Mouse (Mus musculus): ENCODE data around the gene Col6a6. TPM values are rescaled to one million over a fixed set of nuclear protein-coding genes. Genes with fewer than 3 reads are reported as not detected.

The Col6a6 gene
- polyA plus RNA-seq, 2 experiments from 2014 or later = not detected

DNA sequence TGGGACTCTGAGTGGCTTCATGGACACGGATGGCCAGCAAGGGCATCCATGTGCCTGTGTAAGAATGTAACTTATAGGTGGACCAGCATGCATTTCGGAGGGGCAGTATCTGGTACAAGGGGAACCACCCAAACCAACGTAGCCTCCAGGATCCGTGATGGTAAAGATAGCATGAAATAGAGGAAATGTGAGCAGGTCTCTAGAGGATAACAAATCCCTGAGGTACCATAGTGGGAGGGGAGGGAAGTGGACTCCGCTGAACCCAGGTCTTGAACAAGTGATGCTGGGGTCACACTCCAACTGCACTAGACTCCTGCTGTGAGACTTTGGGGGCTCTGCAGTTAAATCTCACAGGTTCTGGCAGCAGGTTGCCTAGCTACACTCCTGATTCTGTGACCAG lies 27.7 kb downstream of the Col6a6 start:
- no peak for ATAC-seq

DNA sequence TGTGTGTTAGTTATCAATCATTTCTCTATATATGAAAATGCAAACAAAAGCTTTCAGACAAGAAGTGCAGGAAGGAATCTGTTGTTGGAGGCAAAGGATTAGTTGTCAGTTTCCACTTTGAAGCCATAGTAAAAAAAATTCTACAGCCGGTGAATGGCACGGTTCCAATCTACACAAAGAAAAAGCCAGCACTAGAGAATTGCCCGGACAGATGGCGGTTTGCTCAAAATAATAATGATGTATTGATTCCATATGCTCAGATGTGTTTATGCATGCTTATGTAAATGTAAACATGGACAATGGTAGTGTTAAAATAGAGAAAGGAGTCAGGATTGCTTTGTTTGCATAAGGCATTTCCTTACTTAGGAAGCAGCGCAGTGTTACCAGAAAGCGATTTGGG lies 31.8 kb downstream of the Col6a6 start:
- no peak for ATAC-seq

DNA sequence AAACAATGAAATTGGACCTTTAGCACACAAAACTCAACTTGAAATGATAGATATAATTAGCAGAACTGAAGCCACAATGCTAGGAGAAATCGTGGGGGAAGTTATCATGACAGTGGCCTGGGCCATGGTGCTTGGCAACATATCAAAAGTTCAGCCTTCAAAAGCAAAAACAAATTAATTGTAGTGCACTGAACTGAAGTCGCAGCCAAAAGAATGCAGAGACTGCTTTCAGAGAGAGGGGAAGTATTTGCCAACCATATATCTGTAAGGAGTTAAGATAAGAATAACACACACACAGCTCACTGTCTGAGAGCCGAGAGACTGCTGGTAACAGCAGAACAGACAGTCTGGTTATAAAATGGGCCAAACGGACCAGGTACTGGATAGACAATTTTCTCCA lies 33.0 kb downstream of the Col6a6 start:
- no peak for ATAC-seq

DNA sequence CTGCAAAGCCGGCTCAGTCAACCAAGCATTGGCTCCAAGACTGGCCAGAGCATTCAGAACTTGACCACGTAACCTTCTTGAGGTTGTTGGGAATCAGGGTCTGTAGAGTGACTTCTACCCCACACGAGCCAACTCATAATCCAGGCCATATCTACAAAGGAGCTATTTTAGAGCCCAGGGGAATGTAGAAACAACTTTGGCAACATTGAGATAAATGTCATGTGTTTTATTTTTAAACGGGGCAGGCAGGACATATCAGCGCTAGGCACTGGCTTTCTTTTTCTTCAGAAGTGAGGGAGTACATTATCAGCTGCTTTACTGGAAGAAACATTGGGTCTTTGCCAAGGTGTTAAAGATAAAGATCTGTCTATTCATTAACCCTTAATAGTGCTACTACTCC lies 36.1 kb downstream of the Col6a6 start:
- ATAC-seq = no peak

DNA sequence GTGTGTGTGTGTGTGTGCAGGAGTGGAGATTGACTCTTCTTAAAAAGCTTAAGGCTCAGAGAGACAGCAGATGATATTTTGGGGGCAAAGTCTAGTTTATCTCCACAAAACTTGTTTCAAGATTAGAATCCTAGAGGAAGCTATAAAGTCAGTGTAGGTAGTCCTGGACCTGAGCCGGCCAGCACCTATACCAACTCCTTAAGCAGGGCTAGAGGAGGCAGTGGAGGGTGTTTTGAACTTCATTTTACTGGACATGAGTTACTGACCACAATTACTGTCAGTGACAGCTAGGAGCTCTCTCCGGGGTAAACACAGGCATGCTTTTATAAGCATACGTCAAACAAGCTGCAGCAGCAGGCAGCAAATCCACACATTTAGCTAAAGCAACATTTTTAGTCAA lies 39.8 kb downstream of the Col6a6 start:
- ATAC-seq = no peak

DNA sequence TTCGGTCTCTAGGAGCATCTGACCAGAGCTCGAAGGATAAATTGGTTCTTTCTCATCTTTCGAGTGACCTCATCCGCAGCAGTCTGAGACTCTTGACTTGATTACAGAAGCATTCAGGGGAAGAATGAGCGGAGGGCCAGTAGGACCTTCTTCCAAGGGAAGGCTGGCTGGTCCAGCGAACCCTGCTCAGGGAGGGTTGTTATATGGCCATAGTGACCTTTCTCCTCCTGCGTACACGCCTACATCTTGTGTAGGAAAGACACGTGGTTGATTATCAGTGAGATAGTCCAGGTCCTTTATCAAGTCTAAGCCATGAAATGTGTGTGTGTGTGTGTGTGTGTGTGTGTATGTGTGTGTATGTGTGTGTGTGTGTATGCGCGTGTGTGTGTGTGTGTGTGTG lies 40.2 kb downstream of the Col6a6 start:
- ATAC-seq = no peak

DNA sequence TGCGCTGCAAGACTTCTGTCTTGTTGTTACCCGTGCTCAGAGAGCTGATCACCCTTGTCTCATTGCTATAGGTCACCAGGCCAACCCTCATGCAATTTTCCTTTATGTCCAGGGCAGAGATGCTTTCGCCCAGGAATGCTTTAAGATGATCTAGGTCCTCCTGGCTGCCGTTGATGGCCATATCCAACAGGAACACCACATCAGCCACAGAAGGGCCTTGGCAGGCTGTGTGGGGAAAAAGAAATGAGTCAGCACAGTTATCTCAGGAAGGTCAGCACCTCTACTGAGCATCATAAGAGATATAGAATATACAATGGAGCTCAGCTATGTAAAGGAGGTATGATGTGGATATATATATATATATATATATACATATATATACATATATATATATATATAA lies 43.9 kb downstream of the Col6a6 start:
- ATAC-seq = no peak

DNA sequence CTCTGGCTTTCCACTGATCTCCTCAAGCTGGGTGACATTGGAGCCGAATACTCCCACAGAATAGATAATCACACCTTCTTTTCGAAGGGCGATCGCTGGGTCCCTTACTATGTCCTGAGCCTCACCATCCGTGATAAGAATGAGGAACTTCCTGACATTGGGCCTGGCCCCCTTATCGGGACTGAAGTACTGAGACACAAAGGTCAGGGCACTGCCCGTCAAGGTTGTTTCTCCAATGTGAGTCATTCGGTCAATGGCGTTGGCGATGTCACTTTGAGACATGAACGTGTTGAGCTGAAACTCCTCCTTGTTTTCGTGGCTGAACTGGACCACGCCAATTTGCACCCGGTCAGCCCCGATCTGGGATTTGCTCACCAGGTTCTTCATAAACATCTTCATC lies 47.3 kb downstream of the Col6a6 start:
- no peak for ATAC-seq

DNA sequence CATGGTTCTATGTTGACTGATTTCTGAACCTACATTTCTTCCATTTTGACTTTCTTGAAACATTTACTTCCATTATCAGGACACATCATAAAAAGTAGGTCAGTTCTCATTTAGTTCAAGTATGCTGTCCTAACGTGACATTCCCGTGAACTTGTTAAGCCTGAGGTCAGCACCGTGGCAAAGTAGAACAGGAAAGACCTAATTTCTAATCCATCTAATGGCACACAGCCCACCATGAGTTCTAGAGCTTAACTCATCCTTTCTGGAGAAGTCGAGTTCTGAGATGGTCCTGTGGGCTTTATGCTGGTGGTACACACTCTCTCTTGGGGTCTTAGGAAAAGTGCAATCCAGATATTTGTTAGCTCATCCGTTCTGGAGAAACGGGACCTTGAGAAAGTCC lies 49.2 kb downstream of the Col6a6 start:
- no peak for ATAC-seq

DNA sequence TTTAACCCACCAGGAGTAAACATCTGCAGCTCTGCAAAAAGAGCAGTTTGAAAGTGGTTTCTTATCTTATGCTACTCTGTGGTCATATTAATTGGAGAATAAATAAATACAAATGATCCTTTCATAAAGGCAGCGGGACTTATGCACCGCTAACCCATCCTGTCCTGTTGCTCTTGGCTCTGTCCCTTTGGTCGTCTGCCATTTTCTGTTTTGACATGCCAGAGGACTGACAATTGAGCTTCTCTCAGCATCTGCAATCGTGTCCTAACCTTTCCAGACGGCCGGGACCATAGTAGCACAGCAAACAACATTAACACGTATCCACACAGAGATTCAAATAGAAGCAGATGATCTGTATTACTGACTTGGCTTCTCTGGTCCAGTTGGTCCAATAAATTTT lies 53.1 kb downstream of the Col6a6 start:
- ATAC-seq = no peak

DNA sequence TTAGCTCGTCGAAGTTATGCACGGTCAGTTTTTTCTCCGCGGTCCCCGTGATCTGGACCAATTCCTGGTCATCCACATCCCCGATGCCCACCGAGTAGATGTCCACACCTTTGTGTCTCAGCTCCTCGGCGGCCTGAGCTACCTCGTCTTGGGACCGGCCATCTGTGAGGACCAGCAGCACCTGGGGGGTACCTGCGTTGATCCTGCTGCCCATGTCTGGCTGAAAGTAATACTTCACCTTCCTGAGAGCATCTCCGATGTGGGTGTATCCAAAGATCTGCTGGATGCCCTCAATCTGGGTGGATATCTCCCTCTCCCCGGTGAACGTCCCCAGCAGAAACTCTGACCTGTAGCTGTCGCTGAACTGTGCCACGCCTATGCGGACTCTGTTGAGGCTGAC lies 53.6 kb downstream of the Col6a6 start:
- no peak for ATAC-seq

DNA sequence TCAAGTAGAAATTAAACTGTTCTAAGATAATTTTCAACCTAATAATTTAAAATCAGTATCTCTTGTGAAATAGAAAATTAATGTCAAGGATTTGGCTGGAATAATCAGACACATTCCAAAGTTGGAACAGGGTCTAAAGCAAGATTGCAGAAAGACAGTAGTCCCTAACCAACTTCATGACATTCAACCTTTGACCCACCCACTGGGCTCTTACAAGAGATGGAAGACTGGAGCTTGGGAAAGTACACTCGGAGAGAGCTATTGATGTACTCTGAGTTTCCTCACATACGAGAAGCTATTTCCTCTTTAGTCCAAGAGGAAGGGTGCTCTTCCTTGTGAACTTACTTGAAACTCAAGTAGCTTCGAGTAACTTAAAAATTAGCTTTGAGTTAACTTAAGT lies 56.6 kb downstream of the Col6a6 start:
- ATAC-seq = no peak

DNA sequence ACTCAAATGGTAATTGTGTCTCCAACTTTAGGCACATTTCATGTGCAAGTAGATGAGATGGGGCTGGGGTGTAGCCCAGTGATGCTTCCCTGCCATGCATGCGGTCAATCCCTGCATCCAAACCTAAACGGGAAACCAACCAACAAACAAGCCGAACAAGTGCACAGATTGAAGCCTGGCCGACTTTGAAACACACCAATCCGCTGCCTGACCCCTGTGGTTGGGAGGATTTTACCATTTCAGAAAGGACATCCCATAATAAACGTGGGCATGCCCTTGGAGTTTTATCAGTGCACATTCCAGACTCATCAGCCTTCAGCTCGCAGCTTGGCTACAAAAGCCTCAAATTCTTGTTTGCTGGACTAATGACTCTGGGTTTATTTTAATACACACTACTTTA lies 57.3 kb downstream of the Col6a6 start:
- no peak for ATAC-seq

DNA sequence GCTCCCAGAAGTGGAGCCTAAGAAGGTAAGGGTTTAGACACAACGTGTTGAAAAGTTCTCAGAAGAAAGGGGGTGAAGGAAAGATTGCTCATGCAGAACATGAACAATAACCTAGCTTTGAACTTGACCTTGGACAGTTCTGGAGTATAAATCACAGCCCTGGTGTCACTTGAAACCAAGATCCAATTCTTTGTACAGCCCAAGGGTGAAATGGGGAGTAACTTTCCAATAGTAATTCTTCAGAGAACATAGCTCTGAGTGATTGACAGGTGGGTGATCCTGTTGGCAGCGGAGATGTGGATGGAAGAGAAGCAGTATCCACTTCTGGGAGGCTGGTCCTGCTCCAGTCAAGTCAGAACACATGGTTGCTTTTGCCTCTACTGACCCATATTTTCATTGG lies 62.1 kb downstream of the Col6a6 start:
- no peak for ATAC-seq

DNA sequence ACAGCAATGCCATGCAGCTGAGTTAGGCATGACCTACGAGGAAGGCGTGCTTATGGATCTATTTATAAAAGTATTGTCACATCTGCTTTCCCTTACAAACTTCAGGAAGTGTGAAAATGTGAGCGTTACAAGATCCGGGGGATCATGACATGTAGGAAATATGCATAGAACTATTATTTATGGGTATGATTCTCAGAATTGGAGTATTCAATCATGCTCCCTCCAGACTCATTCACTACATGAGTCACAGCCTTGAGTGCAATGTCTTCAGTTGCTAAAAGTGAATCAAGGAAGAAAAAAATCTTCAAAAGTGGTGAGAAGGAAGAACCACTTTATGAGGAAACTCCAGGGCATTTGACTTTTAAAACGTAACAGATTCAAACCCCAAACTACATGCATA lies 63.3 kb downstream of the Col6a6 start:
- no peak for ATAC-seq

DNA sequence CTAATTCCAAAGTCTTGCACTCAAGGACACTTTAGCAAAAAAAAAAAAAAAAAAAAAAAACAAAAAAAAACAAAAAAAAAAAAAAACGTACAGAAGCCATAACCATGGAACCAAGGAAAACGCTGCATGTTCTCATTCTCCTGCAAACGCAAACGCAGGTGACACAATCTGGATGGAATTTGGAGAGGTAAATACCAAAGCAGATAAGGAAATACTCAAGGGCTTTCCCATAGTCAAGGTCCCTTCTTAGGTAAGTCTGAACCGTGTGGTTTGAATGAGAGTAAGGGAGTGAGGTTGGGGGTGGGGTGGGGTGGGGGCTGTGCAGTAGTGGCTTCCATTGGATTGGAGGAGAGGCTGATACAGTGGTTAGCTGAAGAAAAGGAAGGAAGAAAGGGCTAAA lies 63.8 kb downstream of the Col6a6 start:
- no peak for ATAC-seq

DNA sequence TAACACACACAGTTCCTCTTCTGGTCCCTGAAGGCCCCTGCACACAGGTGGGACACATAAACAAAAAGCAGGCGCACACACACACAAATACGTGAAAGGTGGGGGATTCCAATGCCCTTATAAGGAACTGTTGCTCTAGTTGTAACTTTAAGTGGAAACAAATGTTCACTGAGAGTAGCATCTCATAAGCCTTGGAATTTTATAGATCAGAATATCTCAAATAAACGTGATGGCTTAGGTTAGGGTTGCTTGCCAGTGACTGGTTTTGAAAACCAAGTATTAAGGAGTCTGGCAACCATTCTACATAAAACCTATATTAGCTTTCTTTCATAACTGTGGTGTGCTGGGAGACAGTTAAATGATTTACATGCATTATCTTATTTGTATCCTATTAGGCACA lies 64.3 kb downstream of the Col6a6 start:
- ATAC-seq = no peak

DNA sequence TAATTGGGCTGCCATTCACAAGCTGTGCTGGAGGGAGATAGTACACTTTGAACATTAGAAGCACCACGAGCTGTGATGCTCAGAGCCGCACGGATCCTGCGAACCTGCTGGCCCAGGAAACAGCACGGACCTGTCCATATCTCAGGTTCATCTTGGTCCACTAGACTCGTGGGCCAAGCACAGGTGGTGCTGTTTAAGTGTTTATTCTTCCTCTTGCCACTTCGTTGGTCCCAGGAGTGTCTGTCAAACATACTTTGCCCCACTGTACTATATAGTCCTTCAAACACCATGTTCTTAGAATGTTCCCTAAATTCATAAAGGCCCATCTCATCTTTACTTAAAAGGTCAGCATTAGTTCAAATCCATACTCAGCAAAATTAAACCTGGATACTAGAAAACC lies 65.7 kb downstream of the Col6a6 start:
- ATAC-seq = no peak

DNA sequence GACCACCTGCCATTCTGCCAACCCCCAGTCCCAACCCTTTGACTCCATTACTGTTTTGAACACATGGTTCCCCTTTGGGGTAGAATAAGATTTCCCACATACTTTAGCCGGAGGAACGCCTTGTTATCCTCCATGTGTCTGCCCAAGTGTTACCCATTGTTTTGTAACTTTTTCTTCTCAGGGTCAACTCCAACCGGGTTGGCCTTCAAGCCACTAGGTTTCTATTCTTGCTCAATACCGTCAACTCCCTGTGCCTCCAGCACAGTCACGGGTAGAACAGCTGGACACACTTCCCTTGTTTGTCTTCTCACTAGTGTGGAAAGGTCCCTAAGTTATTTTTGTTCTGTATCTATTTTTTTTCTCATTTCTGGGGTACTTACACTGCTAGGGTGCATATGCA lies 69.1 kb downstream of the Col6a6 start:
- no peak for ATAC-seq

DNA sequence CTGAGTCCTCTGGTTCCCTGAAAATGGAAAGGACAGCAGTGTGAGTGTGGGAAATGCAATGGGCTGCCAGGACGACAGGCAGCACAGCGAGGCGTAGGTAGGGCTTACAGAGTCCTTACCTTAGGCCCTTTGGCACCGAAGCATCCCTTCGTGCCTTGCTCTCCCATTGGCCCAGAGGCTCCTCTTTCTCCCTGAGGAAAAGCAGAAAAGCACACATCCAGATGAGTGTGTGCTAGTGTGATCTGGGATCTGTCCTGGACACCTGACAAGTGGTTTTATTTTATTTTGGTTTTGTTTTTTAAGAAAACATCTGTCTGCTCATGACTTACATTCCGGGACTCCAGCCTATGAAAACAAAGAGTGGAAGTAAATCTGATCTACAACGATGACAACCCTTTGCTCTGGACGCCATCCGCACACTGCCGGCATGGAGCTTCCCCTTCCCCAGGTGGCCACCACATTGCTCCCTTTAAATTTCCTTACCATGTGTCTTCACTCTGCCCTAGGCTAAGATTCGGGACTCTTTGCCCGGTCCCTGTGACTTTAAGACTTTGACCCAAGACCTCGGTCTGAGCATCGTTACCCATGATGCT lies 69.7 kb downstream of the Col6a6 start:
- ATAC-seq = no peak

DNA sequence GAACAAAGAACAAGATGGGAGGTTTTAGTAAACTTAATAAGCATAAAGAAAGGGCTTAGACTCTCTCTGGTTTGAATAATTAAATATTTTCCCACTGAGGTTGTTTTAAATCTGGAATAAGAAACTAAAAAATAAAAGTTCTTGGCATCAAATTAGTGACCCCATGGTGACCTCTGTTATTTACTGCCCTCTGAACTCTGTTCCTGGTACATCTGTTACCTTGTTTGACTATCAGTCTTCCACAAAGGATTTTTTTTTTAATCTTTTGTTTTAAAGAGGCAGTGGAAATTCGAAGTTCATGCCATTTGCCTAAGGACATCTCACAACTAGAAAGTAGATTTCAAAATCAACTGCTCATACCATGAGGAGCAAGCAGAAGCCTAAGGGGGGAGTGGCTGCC lies 73.7 kb downstream of the Col6a6 start:
- no peak for ATAC-seq

DNA sequence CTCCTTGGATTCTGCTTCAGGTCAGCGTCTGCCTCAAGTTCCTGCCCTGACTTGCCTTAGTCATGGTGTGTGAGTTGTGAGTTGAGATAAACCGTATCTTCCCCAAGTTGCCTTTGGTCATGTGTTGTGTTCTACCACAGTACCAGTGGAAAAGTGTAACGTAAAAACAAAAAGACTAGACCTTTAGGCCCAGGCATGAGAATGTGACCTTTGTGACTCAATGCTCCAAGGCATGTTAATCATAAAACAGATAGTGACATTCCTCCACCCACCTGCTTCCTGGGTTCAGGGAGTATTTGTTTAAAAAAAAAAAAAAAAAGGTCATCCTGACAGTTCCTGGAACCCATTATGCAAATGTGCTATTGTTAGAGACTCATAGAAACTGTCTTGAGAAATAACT lies 82.1 kb downstream of the Col6a6 start:
- no peak for ATAC-seq

DNA sequence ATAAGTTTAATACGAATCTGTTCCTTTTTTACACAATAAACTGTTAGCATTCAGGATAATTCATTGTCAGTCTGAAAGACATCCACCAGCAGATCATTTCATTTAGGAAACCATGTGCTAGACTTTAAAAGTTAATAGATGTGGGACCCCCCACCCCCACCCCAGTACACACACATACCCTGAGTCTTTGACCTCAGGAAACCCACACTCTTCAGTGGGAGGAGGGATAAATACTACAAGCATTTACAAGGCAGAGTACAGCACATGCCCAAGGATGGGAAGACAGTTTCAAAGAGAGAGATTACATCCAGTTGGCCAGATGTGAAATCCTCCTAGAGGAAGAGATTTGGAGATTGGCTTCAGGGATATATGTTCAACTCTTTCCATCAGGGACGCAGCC lies 87.5 kb downstream of the Col6a6 start:
- no peak for ATAC-seq

DNA sequence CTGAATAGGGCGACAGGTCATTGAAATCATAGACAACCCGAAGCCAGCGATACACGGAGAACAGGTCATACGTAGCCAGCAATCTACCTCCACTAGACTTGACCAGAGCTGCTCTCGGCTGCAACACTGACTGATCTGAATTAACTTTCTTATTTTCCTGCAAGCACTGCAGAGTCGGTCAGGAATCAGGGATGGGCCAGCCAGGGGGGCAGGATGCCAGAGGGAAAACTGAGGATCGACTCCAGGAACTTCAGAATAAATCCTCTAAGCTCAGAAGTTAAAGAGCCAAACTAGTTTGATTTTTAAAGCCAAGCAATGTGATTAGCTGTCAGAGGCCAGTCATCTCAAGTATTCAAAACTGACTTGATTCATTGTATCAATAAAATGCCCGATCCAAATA lies 88.5 kb downstream of the Col6a6 start:
- no peak for ATAC-seq

DNA sequence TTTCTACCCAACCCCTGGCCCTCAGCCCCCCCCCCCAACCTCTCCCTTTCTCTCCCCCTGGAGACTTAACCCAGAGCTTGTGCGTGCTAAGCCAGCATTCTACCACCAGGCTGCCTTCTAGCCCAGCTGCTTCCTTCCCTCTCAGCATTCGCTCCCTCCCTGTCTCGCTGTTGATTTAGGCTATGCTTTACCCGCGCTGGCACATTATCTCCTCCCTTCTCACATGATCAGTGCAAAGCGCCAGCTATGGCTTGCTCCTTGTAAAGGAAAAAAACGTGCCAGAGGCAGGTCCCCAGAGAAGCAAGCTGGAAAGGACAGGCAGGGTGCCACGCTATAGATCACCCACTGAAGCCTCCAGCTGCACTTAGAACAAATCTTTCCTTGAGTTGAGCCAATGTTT lies 90.5 kb downstream of the Col6a6 start:
- ATAC-seq = no peak

DNA sequence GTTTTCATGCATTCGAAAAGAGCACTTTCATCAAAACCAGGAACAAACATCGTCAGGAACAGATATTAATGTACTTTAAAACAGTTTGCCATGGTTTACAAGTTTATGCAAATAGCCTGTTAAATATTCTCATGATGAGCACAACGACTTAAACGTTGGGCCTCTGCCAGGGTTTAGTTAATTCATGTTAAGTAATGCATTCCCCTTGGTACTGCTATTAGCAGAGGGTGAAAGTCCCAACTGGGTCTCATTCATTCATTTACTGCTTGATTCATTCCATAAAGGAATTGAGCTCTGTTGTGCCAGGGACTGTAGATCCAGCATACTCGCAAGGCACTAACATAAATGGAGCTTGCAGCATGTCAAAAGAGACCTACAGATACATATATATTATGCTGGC lies 92.8 kb downstream of the Col6a6 start:
- no peak for ATAC-seq
